Mouse (Mus musculus) liver, embryonic 13.5 days (tissue): ENCODE measurements around the gene Gpc1. TPM values are rescaled to one million over a fixed set of nuclear protein-coding genes. Genes with fewer than 3 reads are reported as not detected.

Source experiments
- ATAC-seq: fragments of 200-750 bp; cut with Nextera tagmentation; 2 replicates; pipeline ENCODE4 v1.8.0; 2017; ENCODE audit warnings: low read depth, mild to moderate bottlenecking, moderate number of reproducible peaks, moderate library complexity
- DNase-seq: peaks from one replicate; pipeline ENCODE4 v3.0.0; 2022
- H3K27ac ChIP-seq: fragments of 300-500 bp; sonication (generic); 2 replicates; pipeline ENCODE4 v1.5.1; 2015; ENCODE audit warnings: moderate library complexity, mild to moderate bottlenecking, inconsistent platforms
- H3K27me3 ChIP-seq: fragments of 300-500 bp; sonication (generic); 2 replicates; pipeline ENCODE4 v1.6.1; 2015; ENCODE audit warnings: mild to moderate bottlenecking, inconsistent platforms
- H3K36me3 ChIP-seq: fragments of 300-500 bp; sonication (generic); 2 replicates; pipeline ENCODE4 v1.6.1; 2015; ENCODE audit warnings: mild to moderate bottlenecking, inconsistent platforms
- H3K4me1 ChIP-seq: fragments of 300-500 bp; sonication (generic); replicated peaks from 2 replicates; pipeline ENCODE4 v1.6.1; 2015; ENCODE audit warnings: inconsistent platforms
- H3K4me2 ChIP-seq: fragments of 300-500 bp; sonication (generic); 2 replicates; pipeline ENCODE4 v1.6.1; 2015; ENCODE audit warnings: inconsistent platforms, mild to moderate bottlenecking, moderate library complexity
- H3K4me3 ChIP-seq: fragments of 300-500 bp; sonication (generic); replicated peaks from 2 replicates; pipeline ENCODE4 v1.5.1; 2015; ENCODE audit warnings: mild to moderate bottlenecking, inconsistent platforms
- H3K9ac ChIP-seq: fragments of 300-500 bp; sonication (generic); 2 replicates; pipeline ENCODE4 v1.6.1; 2015; ENCODE audit warnings: mild to moderate bottlenecking, inconsistent platforms
- H3K9me3 ChIP-seq: fragments of 300-500 bp; sonication (generic); replicated peaks from 2 replicates; pipeline ENCODE4 v1.6.1; 2016; ENCODE audit warnings: inconsistent platforms
- WGBS: fragments of 180-500 bp; shearing (Covaris S2); methylation state at CpG from one replicate; pipeline ENCODE4 v1.1.7; 2015; ENCODE audit not compliant: insufficient replicate concordance; 5-methylcytosine and 5-hydroxymethylcytosine counted together
- polyA plus RNA-seq: library from polyadenylated mRNA; unstranded; fragments of >200 nt; fragmentation: Nextera tagmentation; extraction: Ambion mirVana; gene quantifications from 2 replicates; pipeline ENCODE4 v1.2.1, GENCODE M21; 2015

Gpc1 gene
- polyA plus RNA-seq, 1 experiment from 2014 or later = 2.7 TPM

DNA sequence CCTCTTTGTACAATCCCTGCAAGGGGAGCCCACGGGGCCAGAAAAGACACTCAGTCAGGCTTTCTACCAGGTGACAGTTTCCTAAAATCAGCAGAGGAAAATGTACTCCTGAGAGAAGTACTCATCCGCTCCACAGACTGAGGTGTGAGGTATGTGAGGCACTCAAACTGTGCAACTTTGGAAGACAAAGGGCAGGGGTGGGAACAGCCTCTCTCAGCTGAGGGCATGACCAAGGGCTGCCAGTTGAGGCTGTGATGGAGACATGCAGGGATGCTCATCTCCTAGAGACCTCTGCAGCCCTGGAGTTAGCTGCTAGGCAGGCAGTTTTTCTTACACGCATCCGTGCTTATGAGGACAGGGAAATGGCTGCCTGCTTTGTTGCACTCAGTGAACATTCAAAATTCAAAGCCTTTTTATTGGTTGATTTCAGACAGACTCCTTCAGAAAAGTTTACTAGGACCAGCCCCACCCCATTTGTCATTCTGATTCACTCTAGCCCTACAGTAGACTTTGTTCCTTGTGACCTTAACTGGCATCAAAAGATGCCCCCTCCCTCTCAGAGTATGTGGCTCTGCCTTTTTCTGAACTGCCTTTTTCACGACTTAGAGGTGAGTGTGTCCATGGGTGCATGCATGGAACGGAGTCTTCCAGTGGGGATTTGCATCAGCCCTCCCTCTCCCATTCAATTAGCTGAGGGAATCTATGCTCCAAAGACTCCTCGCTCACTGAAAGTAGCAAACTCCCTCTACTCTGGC is 57.6 kb downstream of the Gpc1 start:
- Histone ChIP-seq H3K4me1 (no peaks in the 10 kb centered on the region), H3K36me3 (no peaks in the 10 kb centered on the region), H3K4me3 (no peak overlapping the region), H3K9me3 (no peaks in the 10 kb centered on the region), H3K27me3 (no peaks in the 10 kb centered on the region), H3K9ac (no peak overlapping the region), H3K4me2 (no peak overlapping the region), H3K27ac (no peak overlapping the region)
- no peak for DNase-seq
- no peak for ATAC-seq
- 63% methylated on average over 7 of the region's 7 CpGs for WGBS

DNA sequence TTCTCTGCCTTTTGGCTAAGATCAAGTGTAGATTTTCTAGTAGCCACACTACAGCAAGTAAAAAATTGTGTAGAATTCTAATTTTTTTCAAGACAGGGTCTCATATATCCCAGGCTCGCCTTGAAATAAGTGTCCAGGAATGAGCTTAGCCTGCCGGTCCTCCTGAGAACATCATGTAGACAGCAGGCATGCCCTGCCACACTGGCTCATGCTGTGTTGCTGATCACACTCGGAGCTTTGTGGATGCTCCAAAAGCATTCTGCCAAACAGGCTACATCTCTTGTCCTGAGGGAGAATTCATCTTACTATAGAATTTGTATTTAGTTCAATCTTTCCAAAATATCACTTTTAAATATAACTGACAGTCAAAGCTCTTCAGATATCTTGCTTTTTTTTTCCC is 61.3 kb downstream of the Gpc1 start:
- 47% methylated on average over 3 of the region's 3 CpGs for WGBS
- Histone ChIP-seq H3K4me3 (no peak overlapping the region), H3K9me3 (no peaks in the 10 kb centered on the region), H3K27ac (no peak overlapping the region), H3K4me1 (no peaks in the 10 kb centered on the region), H3K36me3 (no peaks in the 10 kb centered on the region), H3K4me2 (no peak overlapping the region), H3K27me3 (no peaks in the 10 kb centered on the region; the same call in 1 of the 2 replicates), H3K9ac (no peak overlapping the region)
- no peak for DNase-seq
- no peak for ATAC-seq

DNA sequence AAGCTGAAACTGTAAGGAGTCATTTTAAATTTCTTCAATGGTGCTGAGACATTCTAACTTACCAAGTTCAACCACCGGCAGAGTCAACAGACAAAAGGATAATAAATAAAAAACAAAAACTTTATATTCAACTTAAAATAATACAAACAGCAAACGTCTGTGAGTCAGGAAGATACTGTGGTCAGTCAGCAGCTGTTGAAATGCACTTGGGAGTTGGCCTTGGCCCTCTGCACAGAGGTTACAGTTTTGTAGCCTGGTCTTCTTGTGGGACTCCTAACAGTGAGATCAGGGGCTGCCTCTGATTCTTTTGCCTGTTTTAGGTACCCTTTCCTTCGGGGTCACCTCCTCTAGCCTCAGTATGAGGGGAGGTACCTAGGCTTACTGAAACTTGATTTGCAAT is 62.5 kb downstream of the Gpc1 start:
- DNase-seq = no peak

DNA sequence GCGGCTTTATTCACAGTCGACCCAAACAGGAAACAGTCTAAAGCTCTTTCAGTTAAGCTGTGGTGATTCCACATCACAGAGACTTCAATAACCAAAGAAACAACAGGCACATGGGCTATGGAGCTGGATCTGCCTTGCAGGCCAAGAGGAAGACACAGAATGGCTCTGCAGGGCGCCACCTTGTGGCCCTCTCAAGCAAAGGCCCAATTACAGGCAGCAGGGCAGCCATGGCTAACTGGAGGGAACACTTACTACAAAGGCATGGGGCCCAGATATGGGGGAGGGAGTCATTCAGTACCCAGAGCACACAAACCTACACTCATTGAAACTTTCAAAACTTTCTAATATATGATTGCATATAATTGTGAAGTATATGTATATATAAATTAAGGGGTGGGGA is 63.6 kb downstream of the Gpc1 start:
- H3K4me3 ChIP-seq = no peak overlapping the region
- no peak overlapping the region for H3K4me2 ChIP-seq
- peak; percentile 36 for DNase-seq
- no peak for ATAC-seq
- no peaks in the 10 kb centered on the region for H3K36me3 ChIP-seq
- WGBS = 15% methylated on average over 3 of the region's 3 CpGs
- no peak overlapping the region for H3K9ac ChIP-seq
- no peaks in the 10 kb centered on the region; the same call in 1 of the 2 replicates for H3K27me3 ChIP-seq
- H3K27ac ChIP-seq = no peak overlapping the region
- H3K4me1 ChIP-seq = no peaks in the 10 kb centered on the region
- no peaks in the 10 kb centered on the region for H3K9me3 ChIP-seq

More for the DNA sequence above, 62.5 kb downstream of the Gpc1 start:
- no peaks in the 10 kb centered on the region; the same call in 1 of the 2 replicates for H3K27me3 ChIP-seq
- no peak overlapping the region for H3K4me2 ChIP-seq
- no peaks in the 10 kb centered on the region for H3K4me1 ChIP-seq
- 37% methylated on average over 3 of the region's 3 CpGs for WGBS
- no peaks in the 10 kb centered on the region for H3K36me3 ChIP-seq
- H3K27ac ChIP-seq = no peak overlapping the region
- H3K4me3 ChIP-seq = no peak overlapping the region
- no peak overlapping the region for H3K9ac ChIP-seq
- ATAC-seq = no peak
- no peaks in the 10 kb centered on the region for H3K9me3 ChIP-seq

DNA sequence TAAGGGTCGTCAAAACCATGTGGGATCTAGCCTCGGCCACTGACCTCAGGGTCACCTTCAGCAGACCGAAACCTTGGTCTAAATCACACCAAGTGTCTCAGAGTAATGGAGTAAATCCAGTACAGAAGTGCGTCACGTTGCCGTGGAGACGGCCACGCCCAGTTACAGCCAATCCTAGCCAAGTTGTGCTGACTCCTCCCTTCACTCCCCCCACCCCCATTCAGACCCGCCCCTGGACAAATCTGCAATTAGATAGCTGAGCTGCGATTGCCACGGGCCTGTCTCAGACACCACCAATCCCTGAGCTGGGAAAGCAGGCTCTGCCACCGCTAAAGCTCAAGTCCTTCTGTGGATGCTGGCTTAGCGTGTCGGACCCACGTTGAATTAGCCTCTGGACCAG is 71.3 kb downstream of the Gpc1 start, which contains the start of gene Ankmy1:
TSS of gene Ankmy1 (minus strand) at position 121 of the 400 bp plus-strand sequence.
- Histone ChIP-seq H3K36me3 (peaks cover 5% of the 10 kb centered on the region; the same call in 1 of the 2 replicates), H3K9ac (no peak within 1 kb of the TSS), H3K4me1 (peaks cover 18% of the 10 kb centered on the region), H3K27ac (no peak within 1 kb of the TSS), H3K4me2 (peak within 1 kb of the TSS; percentile 35), H3K27me3 (peaks cover 24% of the 10 kb centered on the region), H3K9me3 (no peaks in the 10 kb centered on the region), H3K4me3 (no peak within 1 kb of the TSS)
- DNase-seq = peak; percentile 28
- 5% methylated on average over 15 of the region's 15 CpGs for WGBS
- no peak for ATAC-seq

DNA sequence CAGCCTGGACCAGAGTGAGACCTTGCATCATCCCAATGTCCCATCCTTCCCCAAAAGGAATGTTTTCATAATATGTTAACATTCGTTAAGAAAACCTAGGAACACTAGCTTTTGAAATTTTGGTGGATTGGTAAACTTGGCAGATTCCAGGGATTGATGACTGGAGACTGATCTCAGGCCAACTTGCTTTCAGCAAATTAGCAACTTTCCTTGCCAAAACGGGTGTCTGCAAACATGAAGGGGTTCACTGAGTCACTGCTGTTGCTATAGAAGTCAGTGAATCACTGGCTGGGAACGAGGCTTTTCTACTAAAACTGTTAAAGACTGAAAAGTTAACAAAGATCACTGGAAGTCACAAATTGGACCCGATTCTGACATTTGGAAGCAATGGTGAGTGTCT is 72.2 kb downstream of the Gpc1 start:
- Histone ChIP-seq H3K4me2 (no peak overlapping the region), H3K9ac (no peak overlapping the region), H3K27me3 (peaks cover 24% of the 10 kb centered on the region), H3K4me3 (no peak overlapping the region), H3K9me3 (no peaks in the 10 kb centered on the region), H3K36me3 (peaks cover 5% of the 10 kb centered on the region; the same call in 1 of the 2 replicates), H3K27ac (no peak overlapping the region), H3K4me1 (peaks cover 27% of the 10 kb centered on the region)
- DNase-seq = no peak
- 53% methylated on average over 4 of the region's 4 CpGs for WGBS
- ATAC-seq = no peak

DNA sequence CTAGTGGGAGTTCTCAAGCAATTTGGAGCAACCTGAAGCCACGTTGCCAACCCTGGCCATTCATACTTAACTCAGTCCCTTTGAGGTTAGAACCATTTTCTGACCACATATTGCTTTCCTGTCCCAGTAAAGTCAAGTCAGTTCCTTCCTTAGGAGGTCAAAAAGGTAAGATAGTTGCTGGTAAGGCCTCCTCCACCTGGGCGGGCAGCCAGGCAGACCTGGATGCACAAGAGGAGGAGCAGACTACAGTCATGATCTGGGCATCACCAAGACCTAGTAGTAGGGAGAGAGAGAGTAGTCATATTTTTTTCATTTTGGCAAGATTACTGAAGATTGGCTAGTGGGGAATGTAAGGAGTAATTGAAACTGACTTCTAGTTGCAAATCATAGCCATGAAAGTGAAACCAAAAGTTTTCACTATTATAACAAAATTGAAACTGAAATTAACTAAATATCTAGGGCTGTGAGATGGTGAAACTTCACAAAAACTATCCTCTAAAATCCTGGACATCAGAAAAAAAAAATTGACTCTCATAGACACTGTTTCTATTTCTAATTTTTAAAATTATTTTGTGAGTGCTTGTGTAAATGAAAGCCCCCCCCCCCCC is 74.4 kb downstream of the Gpc1 start:
- H3K4me1 ChIP-seq = peaks cover 46% of the 10 kb centered on the region
- peaks cover 24% of the 10 kb centered on the region for H3K27me3 ChIP-seq
- no peak overlapping the region for H3K27ac ChIP-seq
- H3K36me3 ChIP-seq = peaks cover 5% of the 10 kb centered on the region; the same call in 1 of the 2 replicates
- H3K9ac ChIP-seq = no peak overlapping the region
- no peak overlapping the region for H3K4me2 ChIP-seq
- ATAC-seq (no peak), DNase-seq (no peak)
- 65% methylated on average over 2 of the region's 2 CpGs for WGBS
- no peaks in the 10 kb centered on the region for H3K9me3 ChIP-seq
- H3K4me3 ChIP-seq = no peak overlapping the region

DNA sequence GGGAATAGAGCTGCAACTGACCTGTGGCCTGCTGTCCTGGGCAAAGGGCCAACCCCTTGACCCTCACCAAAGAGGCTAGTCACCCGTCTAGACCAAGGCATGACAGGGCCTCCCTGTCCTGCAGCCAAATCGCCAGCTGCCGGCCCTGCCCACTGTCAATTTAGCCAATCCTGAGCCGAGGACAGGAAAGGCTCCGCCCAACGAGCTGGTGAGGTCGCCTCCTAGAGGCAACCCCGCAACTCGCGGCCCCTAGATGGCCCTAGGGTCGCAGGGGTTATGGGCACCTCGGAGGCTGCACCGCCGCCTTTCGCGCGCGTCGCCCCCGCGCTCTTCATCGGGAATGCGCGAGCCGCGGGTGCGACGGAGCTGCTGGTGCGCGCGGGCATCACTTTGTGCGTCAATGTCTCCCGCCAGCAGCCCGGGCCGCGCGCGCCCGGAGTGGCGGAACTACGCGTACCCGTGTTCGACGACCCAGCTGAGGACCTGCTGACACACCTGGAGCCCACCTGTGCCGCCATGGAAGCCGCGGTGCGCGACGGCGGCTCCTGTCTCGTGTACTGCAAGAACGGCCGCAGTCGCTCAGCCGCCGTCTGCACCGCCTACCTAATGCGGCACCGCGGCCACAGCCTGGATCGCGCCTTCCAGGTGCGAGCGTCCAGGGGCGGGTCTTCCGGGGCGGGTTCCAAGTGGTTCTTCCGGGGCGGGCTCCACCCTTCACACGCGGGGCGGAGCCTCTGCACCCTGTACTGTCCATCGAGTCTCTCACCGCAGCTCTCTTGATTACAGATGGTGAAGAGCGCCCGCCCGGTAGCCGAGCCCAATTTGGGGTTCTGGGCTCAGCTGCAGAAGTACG is 75.6 kb downstream of the Gpc1 start, which contains the start of gene Dusp28:
TSS of gene Dusp28 (plus strand) at position 203 of the 853 bp plus-strand sequence.
- H3K36me3 ChIP-seq = peaks cover 5% of the 10 kb centered on the region; the same call in 1 of the 2 replicates
- peak; percentile 90 for ATAC-seq
- under 1% methylated on average over 81 of the region's 81 CpGs for WGBS
- no peaks in the 10 kb centered on the region for H3K9me3 ChIP-seq
- peaks cover 57% of the 10 kb centered on the region for H3K4me1 ChIP-seq
- H3K4me2 ChIP-seq = peak within 1 kb of the TSS; percentile 92
- peak within 1 kb of the TSS; percentile 88 for H3K27ac ChIP-seq
- peak; percentile 83 for DNase-seq
- H3K4me3 ChIP-seq = peak within 1 kb of the TSS; percentile 78
- peak within 1 kb of the TSS; percentile 83 for H3K9ac ChIP-seq
- H3K27me3 ChIP-seq = peaks cover 13% of the 10 kb centered on the region

DNA sequence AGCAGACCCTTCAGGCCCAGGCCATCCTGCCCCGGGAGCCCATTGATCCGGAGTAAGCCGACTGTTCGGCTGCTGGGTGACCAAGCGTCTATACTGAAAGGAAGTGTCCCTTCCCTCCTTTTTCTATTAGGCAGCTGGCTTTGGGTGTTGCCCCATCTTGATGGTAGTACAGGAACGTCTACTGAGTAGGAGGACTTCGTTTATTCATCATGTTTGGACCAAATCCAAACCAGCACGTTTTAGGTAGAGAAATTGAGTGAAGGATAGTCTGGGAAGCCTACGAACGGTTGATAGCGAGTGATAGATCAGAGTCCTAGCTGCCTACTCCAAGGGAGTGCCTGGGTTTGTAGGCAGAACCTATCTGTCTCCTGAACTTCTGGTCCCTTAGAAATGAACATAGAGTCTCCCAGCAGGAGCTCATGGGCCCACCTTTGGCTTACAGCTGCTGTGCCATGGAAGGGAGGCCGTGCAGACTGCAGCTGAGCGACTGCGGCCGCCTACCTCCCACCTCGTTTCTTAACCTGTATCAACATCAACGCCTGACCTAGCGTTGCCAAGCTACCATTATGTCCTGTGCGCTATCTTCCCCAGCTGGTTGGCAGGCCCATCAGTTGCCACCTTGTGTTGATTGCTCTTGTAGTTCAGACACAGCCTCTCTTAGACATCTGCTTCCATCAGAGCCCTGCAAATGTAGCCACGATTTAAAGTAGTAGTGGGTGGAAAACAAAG is 76.4 kb downstream of the Gpc1 start:
- ATAC-seq = peak; percentile 13
- DNase-seq = no peak

DNA sequence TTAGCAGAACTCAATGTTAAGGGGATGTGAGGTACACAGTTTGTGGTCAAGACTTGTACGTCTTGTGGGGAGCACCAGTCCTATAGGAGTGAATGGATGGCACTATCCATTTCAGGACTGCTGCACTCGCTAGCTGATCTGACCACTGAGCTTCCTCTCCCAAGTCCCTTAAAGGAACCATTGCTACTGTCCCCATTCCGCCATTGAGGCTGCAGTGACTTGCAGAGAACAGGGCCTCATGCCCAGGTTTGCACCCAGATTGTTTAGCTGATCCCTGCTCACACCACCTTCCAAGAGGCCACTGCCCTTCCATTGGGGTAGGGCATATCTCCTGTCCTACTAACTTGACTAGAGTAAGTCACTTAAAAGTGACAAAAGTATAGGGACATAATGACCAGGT is 77.2 kb downstream of the Gpc1 start:
- H3K9ac ChIP-seq = no peak overlapping the region
- H3K4me1 ChIP-seq = peaks cover 61% of the 10 kb centered on the region
- DNase-seq (no peak), ATAC-seq (no peak)
- 0 out of 2 replicates have a peak overlapping the region, but pooled peaks have one; percentile 92 for H3K4me2 ChIP-seq
- no peaks in the 10 kb centered on the region for H3K9me3 ChIP-seq
- no peaks in the 10 kb centered on the region for H3K27me3 ChIP-seq
- H3K27ac ChIP-seq = no peak overlapping the region
- peaks cover 7% of the 10 kb centered on the region for H3K36me3 ChIP-seq
- H3K4me3 ChIP-seq = no peak overlapping the region
- WGBS = 75% methylated on average over 3 of the region's 3 CpGs

More for the DNA sequence above, 76.4 kb downstream of the Gpc1 start:
- H3K4me3 ChIP-seq = peak overlapping the region; percentile 78
- 43% methylated on average over 20 of the region's 20 CpGs for WGBS
- H3K9ac ChIP-seq = peak overlapping the region; percentile 83
- H3K27ac ChIP-seq = peak overlapping the region; percentile 88
- peaks cover 62% of the 10 kb centered on the region for H3K4me1 ChIP-seq
- peaks cover 7% of the 10 kb centered on the region; the same call in 1 of the 2 replicates for H3K27me3 ChIP-seq
- H3K4me2 ChIP-seq = peak overlapping the region; percentile 92
- peaks cover 5% of the 10 kb centered on the region; the same call in 1 of the 2 replicates for H3K36me3 ChIP-seq
- no peaks in the 10 kb centered on the region for H3K9me3 ChIP-seq
